Mouse (Mus musculus) monocyte, adult 5-6 weeks (primary cell): ENCODE data around the gene Magoh. TPM values are rescaled to one million over a fixed set of nuclear protein-coding genes. Genes with fewer than 3 reads are reported as not detected.

ENCODE experiments used
- ATAC-seq: fragments of 153-309, 156-312 bp; replicated peaks from 2 replicates; pipeline ENCODE4 v1.8.0; 2017; ENCODE audit warnings: mild to moderate bottlenecking; ENCODE audit not compliant: low TSS enrichment, insufficient number of reproducible peaks, severe bottlenecking, poor library complexity, low FRiP score
- total RNA-seq: library from RNA; stranded (forward); fragments of 200-1000, 200-491, 200-594 nt; gene quantifications from 3 replicates; pipeline ENCODE4 v1.2.3, GENCODE M21; 2017

Magoh gene
- total RNA-seq, 1 experiment from 2014 or later, result 163 TPM

GRCm38 (mm10) chr4:107881631-107882030, 2.1 kb downstream of the Magoh start:
- no peak for ATAC-seq

DNA sequence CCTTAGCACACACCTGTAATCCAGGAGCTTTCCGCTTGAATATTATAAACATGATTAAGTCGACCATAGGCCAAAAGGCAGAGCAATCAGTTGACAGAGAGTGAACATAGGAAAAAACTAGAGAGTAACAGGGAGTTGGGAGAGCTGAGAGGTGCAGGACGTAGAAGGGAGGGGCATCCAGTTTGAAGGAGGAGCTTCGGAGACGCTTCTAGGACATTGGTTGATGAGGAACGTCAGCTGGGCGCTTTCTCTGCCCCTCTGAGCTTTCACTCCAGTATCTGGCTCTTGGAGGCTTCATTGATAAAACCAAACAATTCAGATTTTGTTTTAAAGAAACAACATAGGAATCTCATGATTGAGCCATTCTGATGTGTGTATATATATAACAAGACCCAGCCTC, 6.8 kb downstream of the Magoh start:
- ATAC-seq, result no peak

GRCm38 (mm10) chr4:107889385-107889730, 9.8 kb downstream of the Magoh start:
- peak; percentile 7; the same call in 1 of the 2 replicates for ATAC-seq

- ATAC-seq, result peak; percentile 95
Measured at GRCm38 (mm10) chr4:107889731-107890432, 10.3 kb downstream of the Magoh start, which contains the start of gene 0610037L13Rik. TSS of gene 0610037L13Rik (plus strand) at chr4:107889813.

GRCm38 (mm10) chr4:107892663-107893062, 13.1 kb downstream of the Magoh start:
- ATAC-seq, result no peak

DNA sequence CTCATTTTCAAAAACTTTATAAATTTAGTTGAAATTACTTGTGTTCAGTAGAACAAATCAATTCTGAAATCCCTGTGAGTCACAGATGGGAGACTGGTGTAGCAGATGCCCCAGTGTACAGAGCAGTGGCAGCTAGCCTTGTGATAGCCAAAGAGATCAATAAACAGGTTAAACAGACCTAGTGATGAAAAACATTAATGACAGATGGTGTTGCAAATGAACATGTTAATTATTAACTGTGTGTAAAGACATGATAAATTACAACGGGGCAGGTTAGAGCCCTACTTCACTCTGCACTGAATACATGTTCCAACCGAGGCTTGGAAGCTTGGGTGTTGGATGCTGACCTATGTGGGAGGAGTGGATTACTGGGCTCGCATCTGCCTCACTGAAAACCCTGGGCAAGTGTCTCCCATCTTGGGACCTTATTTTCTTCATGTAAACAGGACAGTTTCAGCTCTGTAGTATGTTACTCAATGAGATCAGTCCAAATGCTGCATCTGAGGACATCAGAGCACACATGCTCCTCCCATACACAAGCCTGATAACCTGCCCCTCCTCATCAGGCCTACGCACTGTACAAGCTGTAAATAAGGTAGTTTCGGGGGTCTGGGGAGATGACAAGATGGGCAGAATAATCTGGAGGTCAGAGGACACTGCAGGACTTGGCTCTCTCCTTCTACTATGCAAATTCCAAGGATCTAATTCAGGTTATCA, 19.8 kb downstream of the Magoh start:
- no peak for ATAC-seq

DNA sequence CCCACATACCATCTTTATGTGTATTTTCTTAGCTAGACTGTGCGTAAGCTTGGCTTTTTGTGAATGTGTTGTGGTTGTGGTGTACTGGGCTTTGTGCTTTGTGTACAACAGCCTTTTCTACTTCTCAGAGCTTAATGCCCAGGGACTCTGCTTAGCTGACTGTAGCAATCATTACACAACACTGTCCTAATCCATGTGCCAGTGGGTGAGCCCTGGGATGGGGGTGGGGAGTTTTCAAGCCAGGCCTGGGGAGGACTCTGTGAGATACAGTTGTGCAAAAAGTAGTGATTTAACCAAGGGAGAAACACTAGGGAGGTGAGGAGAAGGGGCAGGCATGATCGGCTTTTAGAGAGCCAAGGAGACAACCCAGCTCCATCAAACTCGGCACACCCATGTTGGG, 20.7 kb downstream of the Magoh start:
- no peak for ATAC-seq

DNA sequence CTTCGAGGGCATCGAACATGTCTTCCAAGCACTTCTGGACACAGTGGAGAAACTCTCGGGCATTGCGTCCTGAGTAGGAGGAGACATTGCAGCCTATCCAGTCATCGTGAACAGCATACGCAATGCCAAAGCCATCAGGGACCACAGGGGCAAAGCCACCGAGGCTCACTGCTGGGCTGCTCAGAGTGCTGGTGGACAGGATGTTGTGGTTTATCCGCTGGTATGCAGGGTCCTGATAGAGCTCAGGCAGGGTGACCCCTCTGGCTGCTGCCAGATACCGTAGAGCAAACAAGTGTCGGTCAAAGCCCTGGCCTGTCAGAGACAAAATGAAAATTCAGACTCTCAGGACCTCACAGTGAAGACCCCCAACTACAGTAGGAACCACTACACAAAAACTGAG, 24.7 kb downstream of the Magoh start:
- ATAC-seq, result no peak

DNA sequence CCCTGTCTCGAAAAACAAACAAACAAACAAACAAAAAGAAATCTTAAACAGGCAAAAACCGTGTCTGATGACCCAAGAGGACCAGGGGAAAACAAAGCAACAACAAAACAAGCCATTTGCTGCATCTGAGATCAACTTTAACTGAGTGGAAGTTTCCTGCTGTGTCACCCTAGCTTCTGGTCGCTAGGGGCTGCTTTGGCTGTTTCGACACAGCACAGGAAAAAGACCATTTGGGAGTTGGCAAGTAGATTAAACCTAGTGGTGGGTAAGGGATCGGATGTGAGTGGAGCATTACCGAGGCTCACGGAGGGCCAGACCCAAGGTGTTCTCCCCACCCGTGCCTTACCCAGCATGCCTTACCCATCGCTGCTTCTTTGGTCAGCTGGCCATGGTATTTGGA, 27.0 kb downstream of the Magoh start:
- ATAC-seq, result no peak

DNA sequence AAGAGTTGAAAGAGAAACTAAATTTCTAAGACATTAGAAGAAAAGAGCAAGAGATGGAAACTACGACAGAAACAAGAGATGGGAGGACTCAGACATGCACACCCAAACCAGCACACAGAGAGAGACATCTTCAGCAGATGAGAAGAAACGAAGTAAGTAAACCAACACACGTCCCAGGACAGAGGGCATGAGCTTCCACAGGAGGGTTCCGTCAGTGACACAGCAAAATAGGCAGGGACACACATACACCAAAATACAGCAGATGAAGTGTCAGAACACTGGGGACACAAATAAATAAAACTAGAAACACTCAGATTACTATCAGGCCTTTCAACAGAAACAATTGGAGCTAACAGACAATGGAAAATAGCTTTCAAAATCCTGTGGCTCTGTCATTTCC, 30.5 kb downstream of the Magoh start:
- ATAC-seq, result no peak

DNA sequence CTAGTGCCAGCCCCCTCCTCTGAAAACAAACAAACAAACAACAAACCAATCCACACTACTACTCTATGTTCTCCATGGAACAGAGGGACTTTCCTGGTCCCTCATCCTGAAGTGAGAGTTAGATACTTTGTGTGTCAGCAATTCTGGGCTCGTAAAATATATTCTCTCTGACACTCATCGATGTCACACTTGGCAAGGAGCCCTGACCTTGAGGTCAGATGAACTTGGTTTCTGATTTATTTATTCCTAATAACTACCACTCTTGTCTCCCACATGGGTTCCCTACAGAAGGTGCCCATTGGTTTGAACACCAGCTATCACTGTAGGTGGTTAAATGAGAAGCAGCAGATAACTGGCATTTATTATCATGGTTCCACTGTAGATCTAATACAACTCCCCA, 40.8 kb downstream of the Magoh start:
- no peak for ATAC-seq

GRCm38 (mm10) chr4:107921152-107921695, 41.7 kb downstream of the Magoh start:
- ATAC-seq, result no peak

- no peak for ATAC-seq
Measured at GRCm38 (mm10) chr4:107921952-107922351, 42.4 kb downstream of the Magoh start.

GRCm38 (mm10) chr4:107923145-107923802, 43.7 kb downstream of the Magoh start, which contains the start of gene Cpt2:
TSS of gene Cpt2 (minus strand) at chr4:107923610.
- ATAC-seq, result peak; percentile 97

DNA sequence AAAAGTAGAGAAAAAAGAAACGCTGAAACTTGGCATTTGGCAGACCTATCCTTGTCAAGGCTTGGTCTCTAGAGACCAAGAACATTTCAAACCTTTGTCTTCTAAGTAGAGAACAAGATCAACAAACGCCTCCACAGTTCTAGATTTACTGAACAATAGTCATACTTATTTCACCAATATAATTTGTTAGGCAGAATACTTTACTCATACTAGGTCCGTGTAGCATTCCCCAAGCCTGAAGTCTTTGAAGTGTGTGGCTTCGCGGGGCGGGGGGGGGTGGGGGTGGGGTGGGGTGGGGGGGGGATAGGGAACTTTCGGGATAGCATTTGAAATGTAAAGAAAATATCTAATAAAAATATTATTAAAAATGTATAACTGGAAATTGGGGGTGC, 44.2 kb downstream of the Magoh start:
- ATAC-seq, result no peak

DNA sequence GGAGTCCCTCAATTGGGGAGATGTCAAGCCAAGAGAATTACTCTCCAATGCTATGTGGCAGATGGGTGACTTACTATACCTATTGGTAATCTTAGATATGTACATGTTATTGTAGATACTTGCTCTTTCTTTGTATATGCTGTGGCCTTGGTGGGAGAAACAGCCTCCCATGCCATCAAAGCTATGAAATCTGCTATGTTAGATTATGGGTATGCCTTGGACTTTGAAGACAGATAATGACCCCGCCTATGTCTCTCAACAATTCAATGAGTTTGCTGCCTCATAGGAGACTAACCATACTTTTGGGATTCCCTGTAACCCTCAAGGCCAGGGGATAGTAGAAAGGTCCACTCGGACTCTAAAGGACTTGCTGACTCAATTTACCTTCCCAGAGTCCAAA, 48.7 kb downstream of the Magoh start:
- no peak for ATAC-seq

GRCm38 (mm10) chr4:107928726-107929125, 49.2 kb downstream of the Magoh start:
- no peak for ATAC-seq

DNA sequence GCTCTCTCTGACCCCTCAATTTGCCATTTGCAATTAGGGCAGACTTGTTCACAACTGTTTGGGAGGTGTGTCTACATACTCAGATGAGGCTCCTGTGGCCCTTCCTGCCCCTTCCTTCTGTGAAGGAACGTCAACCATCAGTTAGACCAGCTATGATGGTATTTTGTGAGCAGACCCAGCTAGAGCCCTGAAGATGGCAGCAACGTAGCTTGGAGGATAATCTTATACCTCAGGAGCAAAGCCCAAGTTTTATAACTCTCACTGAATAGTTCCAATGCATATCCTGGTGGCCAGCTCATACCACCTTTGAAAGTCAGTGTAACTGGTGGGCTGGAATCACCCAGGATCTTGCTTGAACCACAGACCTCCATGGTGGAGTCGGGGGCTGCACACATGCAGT, 51.9 kb downstream of the Magoh start:
- ATAC-seq, result no peak

GRCm38 (mm10) chr4:107933239-107933638, 53.7 kb downstream of the Magoh start:
- ATAC-seq, result no peak

DNA sequence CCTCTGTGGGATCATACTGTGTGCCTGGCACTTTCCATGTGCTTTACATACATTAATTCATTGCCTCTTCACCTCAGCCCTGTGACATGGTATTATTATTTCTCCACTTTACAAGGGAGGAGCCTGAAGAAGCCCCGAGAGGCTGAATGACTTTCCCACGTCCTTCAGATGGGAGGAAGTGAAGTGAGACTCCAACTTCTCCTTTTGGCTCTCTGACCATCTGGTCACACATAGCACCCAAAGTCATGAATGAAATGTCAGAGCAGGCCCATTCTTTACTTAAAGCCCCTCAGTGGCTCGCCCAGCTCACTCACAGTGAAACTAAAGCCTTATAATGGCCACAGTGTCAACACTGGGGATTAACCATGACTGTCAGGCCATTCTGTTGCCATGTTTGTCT, 55.7 kb downstream of the Magoh start:
- ATAC-seq, result peak; percentile 81
